Mouse (Mus musculus) C2C12 (cell line): ENCODE data around the gene Aqp6.

Source experiments
- CEBPB ChIP-seq: IDR thresholded peaks from one replicate; pipeline ENCODE4 v1.6.1; 2011; ENCODE audit warnings: low read depth, mild to moderate bottlenecking, control low read depth, moderate library complexity
- CTCF ChIP-seq: IDR thresholded peaks from one replicate; pipeline ENCODE4 v1.5.1; 2011; ENCODE audit not compliant: control insufficient read depth, insufficient read depth, insufficient read length
- MAX ChIP-seq: IDR thresholded peaks from one replicate; pipeline ENCODE4 v1.6.1; 2011; ENCODE audit warnings: mild to moderate bottlenecking, control low read depth
- MYOG ChIP-seq: IDR thresholded peaks from one replicate; pipeline ENCODE4 v1.6.1; 2011; ENCODE audit not compliant: control insufficient read depth, insufficient read length; ENCODE audit errors: extremely low read depth
- USF1 ChIP-seq: IDR thresholded peaks from one replicate; pipeline ENCODE4 v1.6.1; 2011; ENCODE audit warnings: low read depth, mild to moderate bottlenecking, control low read depth, moderate library complexity

- no peak for TF ChIP-seq CTCF
- no peak for TF ChIP-seq CEBPB
- TF ChIP-seq MAX = no peak
- TF ChIP-seq USF1 = no peak
- no peak for TF ChIP-seq MYOG
Observed at GRCm38 (mm10) chr15:99653291-99653690, 52.1 kb downstream of the Aqp6 start.
